Mouse (Mus musculus) E14TG2a.4 (cell line): ENCODE measurements around the gene Kank4.

Experiments used
- CTCF ChIP-seq: conservative IDR thresholded peaks from 2 replicates; pipeline ENCODE4 v1.5.1; 2014; ENCODE audit warnings: low read length
- NANOG ChIP-seq: IDR thresholded peaks from 2 replicates; pipeline ENCODE4 v1.6.1; 2014; ENCODE audit warnings: borderline replicate concordance, low read length, mixed read lengths
- POU5F1 ChIP-seq: IDR thresholded peaks from 2 replicates; pipeline ENCODE4 v1.6.1; 2014; ENCODE audit warnings: low read length, borderline replicate concordance

DNA sequence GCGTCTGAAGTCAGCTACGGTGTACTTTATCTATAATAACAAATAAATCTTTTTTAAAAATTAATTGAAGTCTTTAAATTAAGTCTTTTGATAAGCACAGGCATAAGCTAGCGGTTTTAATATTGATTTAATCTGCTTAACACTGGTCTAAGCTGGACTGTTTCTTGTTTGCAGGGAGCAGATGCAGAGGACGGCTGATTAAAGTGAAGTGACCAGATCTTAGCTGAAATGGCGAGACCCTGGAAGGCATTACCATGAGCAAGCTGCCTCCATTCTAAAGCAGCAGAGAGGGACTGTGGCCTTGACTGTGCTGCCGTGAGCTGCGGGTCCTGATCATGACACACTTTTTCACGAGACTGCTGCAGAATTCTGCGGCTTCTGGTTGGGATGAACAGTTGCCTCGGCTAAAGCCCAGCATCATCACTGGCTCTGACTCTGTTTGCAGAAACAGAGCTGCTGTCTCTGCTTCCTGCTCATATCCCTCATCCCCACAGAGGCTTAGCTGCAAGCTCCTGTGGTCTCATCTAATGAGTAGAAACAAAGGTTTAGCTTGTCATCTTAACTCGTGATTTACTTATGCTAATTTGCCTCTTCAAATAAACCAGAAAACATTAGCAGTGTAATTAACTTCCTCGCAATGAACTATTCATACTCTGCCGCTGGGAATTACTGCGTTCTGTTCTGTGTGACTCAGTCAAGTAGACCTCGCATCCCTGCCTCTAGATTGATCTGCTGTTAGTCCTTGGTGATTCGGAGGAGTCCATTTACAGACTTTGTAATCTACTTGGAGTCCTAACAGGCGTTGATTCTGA lies 99.4 kb downstream of the Kank4 start:
- TF ChIP-seq CTCF (no peak), POU5F1 (no peak), NANOG (no peak)
